Mouse (Mus musculus) megakaryocyte progenitor cell, adult 5-6 weeks (primary cell): ENCODE data around the gene Prelid1. TPM values are rescaled to one million over a fixed set of nuclear protein-coding genes. Genes with fewer than 3 reads are reported as not detected.

Source experiments
- ATAC-seq: replicated peaks from 2 replicates; pipeline ENCODE4 v1.8.0; 2016; ENCODE audit warnings: mild to moderate bottlenecking, moderate TSS enrichment, inconsistent platforms; ENCODE audit not compliant: poor library complexity
- total RNA-seq, 2 experiments: library from RNA; stranded (forward) in 1 of 2; stranded (reverse) in 1 of 2; fragments of 157-497, 149-512 nt in 1 of 2; fragments of 200-1000 nt in 1 of 2; gene quantifications; 2 replicates each; pipeline versions ENCODE4 v1.2.3 to v1.2.4; 2015 to 2017

The Prelid1 gene
- total RNA-seq (2015) = 350 and 360 TPM in 2 replicates
- 108 and 125 TPM in 2 replicates for total RNA-seq (2017)

DNA sequence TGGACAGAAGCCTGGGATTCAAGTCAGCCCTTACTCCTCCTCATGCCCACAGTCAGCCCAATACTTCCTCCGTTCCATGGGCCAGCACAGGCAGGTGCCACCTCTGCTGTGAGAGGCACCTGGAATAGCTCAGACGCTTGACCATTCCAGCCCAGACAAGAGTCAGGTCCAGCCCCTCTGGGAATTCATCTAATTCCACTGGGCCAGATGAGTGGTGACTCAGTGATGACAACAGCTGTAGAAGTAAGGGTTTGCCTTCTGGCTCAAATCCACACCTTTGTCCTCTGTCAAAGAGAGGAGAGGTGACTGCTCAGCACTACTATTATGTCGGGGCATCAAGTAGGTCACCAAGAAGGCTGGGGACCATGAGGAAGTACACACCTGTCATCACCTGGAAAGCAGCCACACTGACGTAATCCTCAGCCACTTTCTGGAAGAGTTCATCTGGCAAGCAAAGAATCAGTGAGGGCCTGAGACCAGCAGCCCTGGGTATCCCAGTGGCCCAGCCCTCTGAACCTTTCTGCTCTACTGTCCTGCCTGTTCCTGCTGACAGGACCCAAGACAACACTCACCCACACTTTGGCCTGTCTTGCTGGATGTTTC, at the start of gene Prelid1:
Prelid1 (plus strand) TSS at position 570 of the 603 bp plus-strand sequence.
- no peak for ATAC-seq

GRCm38 (mm10) chr13:55277203-55277602, 43.1 kb upstream of the Prelid1 start:
- ATAC-seq = no peak

DNA sequence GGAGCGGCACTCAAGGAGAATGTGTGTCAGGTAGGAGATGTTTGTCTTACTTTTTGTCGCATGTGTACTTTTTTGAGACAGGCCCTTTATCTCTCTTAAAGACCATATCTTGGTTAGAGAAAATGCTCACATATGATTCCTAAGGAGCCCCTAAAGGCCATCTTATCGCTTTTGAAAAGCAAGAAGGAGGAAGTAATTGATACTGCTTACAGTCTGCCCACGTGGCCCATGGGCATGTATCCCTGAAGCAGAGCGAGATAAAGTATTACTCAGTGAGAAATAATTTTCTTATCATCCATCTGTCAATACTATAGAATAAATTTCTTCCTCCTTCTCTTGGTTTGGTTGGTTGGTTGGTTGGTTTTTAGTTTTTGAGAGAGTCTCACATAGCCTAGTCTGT, 42.7 kb upstream of the Prelid1 start:
- no peak for ATAC-seq

DNA sequence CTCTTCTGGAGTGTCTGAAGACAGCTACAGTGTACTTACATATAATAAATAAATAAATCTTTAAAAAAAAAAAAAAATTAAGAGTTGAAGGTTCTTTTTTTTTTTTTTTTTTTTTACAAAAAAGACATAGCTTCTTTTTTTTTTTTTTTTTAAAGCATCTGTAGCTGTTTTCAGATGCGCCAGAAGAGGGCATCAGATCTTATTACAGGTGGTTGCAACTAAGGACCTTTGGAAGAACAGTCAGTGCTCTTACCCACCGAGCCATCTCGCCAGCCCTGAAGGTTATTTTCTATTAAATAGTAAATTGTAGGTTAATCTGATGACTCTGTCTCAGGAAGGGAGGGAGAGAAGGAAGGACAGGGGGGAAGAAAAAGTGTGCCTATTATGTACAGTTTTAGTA, 31.4 kb upstream of the Prelid1 start:
- ATAC-seq = no peak

GRCm38 (mm10) chr13:55296760-55297159, 23.5 kb upstream of the Prelid1 start:
- no peak for ATAC-seq

GRCm38 (mm10) chr13:55300913-55301312, 19.4 kb upstream of the Prelid1 start:
- no peak for ATAC-seq

DNA sequence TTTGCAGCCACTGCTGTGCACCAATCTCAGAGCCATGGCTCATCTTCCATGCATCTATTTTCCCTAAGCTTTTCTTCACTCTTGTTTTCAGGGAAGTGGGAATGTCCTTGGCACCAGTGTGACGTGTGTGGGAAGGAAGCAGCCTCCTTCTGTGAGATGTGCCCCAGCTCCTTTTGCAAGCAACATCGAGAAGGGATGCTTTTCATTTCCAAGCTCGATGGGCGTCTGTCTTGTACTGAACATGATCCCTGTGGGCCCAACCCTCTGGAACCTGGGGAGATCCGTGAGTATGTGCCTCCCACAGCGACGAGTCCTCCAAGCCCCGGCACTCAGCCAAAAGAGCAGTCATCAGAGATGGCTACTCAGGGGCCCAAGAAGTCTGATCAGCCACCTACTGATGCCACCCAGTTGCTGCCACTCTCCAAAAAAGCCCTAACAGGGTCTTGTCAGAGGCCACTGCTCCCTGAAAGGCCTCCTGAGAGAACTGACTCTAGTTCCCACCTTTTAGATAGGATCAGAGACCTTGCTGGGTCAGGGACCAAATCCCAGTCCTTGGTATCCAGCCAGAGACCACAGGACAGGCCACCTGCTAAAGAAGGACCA, 8.2 kb upstream of the Prelid1 start:
- no peak for ATAC-seq

GRCm38 (mm10) chr13:55313051-55313450, 7.2 kb upstream of the Prelid1 start:
- no peak for ATAC-seq

GRCm38 (mm10) chr13:55314891-55315412, 5.3 kb upstream of the Prelid1 start:
- ATAC-seq = no peak

GRCm38 (mm10) chr13:55318351-55318750, 1.9 kb upstream of the Prelid1 start:
- peak; percentile 6; the same call in 1 of the 2 replicates for ATAC-seq

DNA sequence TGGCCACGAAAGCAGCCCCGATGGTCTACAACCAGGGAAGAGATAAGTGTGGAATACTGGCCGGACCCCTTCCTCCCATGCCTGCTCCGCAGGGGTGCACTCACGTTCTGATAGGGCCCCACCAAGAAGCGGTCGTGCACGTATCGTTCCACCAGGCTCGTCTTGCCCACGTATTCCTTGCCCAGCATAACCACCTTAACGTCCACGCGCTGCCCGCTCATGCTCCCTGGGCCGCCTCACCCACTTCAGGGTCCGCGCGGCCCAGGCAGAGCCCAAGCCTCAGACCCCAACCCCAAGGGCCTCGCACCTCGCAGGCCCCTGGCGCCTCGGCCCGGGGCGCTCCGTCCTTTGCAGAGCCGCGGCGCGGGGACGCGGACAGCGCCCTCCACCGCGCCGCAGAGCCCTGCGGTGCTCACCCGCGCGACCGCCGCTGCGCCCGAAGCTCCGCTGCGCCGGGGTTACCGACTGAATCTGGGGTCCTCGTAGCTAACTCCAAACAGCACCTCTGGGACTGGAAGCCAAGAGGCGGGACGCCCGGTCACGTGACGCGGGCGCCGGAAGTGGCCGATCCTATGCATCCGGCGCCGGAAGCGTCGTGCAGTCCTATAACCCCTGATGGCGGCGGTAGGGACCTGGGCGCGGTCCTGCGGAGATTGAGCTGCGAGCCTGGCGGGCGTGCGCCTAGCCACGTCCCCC, 1.3 kb downstream of the Prelid1 start, which contains the start of gene Rab24:
Rab24 (minus strand) TSS at position 513 of the 696 bp plus-strand sequence.
- peak; percentile 78 for ATAC-seq

DNA sequence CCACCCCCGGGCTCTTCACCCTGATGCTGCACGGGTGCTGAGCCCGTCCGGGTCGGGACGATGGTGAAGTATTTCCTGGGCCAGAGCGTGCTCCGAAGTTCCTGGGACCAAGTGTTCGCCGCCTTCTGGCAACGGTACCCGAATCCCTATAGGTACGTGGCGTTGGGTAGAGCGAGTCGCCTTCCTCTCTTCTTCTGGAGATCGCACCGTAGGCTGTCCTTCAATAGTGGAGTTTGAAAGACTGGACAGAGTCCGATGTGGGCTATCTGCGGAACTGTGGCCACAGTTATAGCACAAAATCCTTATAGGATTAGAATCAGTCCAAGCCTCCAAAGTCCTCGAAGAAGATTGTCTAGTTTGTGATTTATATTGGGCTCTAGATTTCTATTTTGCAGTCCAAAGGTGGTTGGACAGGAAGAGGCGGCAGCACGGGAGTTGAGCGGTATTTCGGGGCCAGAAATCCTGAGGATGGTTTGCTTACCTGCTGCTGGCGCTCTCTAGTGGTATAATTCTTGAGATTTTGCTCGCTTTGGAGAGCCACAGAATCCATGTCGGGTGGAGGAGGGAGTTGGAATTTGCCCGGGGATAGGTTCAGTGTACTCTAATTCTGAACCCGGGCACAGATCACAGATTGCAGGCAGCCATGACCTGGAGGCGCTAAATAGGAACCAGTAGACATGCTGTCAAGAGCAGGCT, 2.0 kb downstream of the Prelid1 start:
- ATAC-seq = peak; percentile 40; the same call in 1 of the 2 replicates

DNA sequence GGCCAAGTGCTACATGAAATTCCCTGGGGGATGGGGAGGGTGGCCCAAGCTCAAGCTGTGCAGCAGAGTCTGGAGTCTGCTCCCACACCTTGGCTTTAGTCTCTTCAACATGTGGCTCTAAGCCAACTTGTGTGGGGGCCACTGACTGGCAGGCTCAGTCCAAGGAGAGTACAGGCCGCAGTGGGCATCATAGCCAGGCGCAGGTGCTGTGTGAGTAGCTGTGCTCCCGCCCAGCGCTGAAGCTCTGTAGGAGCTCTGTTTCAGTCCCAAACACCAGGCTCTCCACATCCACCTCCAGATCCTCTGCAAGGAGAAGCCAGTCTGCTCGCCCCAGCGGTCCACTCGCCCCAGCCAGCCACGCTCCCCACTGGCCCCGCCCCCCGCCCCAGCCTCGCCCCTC, 5.3 kb downstream of the Prelid1 start:
- no peak for ATAC-seq

DNA sequence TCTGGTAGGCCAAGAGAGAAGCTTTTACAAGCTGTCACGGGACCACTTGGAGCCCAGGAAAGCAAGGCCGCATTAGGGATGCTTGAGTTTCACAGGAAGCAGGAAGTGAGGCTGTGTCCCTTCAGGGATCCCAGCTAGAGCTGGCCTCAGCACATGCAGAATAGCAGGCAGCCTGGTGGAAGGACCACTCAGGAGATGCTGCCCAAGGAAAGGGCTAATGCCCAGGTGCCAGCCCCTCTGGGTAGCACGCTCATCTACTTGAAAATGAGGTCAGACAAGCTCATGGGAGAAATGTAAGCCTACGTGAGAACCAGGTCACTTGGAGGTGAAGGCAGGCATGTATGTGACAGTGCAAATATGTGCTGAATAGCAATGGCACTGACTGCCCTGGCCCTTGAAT, 6.9 kb downstream of the Prelid1 start:
- ATAC-seq = no peak

DNA sequence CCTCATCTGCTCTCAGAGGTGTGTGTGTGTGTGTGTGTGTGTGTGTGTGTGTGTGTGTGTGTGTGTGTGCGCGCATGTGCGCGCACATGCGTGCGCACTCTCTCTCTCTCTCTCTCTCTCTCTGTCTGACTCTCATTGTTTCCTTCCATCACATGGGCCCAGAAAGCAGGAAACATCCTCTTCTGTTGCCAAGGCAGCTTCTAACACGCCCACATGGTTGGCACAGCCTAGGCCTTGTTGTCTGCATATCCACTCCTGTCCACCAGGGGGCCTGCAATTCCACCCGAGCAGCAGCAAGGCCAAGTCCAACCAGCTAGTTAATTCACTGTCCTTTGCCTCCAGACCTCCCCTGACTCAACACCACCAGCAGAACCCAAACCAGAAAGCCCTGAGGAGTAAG, 7.3 kb downstream of the Prelid1 start:
- ATAC-seq = peak; percentile 75

DNA sequence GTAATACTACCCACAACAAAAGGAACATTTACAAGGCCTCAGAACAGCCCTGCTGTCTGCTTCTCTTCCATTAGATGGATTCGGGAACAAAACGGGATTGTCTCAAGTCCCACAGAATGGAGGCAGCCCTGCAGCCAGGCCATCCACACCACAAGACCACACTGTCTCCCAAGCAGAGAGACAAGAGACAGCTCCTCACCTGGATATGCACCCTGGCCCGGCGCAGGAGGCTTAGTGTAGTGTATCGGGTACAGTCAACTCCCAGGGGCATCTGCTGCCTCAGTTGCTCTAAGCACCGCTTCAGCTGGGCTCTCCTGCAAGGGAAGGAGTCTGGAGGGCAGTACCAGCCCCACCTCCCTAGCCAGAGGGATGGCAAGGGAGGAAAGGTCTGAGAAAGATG, 7.9 kb downstream of the Prelid1 start:
- ATAC-seq = no peak

- ATAC-seq = no peak
Measured at GRCm38 (mm10) chr13:55328641-55329040, 8.3 kb downstream of the Prelid1 start.

DNA sequence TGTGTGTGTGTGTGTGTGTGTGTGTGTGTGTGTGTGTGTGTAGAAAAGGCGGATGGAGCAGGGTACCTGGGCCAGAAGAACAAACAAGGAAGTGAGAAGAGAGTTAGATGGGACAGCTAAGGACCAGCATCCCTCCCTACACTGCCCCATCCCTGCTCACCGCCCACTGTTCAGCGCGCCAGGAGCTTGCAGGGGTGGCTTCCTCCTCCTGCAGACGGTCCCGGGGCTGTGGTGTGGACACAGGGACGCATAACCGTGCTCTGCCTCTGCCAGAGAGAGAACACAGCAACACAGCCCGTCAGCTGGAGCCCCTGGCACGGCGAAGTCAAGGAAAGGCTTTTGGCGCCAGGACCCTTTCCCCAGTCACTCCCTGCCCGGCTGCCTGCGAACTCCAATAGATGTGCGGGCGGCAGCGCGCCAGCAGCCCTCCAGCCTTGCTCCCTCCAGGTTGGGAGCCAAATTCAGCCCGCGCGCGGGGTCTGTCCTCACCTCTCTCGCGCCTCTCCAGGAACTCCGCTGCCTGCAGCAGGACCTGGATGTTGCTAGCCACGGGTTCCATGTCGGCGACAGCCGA, 8.9 kb downstream of the Prelid1 start:
- ATAC-seq = peak; percentile 7; the same call in 1 of the 2 replicates

GRCm38 (mm10) chr13:55329683-55330566, 9.6 kb downstream of the Prelid1 start, which contains the start of gene Mxd3:
Gene Mxd3 (minus strand): TSS chr13:55329823.
- peak; percentile 58 for ATAC-seq
